Mouse (Mus musculus) C2C12 (cell line): Measurements from ENCODE around the gene Gast. TPM values are rescaled to one million over a fixed set of nuclear protein-coding genes. Genes with fewer than 3 reads are reported as not detected.
"Not testable (repeated sequence)": the region's sequence is repeated elsewhere in the genome, so short reads cannot be mapped to it uniquely, and the experiment has no call there.

Experiments used
- H3K27me3 ChIP-seq: one replicate; pipeline ENCODE4 v1.6.1; 2011; ENCODE audit not compliant: control insufficient read depth, insufficient read depth, insufficient read length
- H3K36me3 ChIP-seq: one replicate; pipeline ENCODE4 v1.6.1; 2011; ENCODE audit not compliant: control insufficient read depth, insufficient read depth
- H3K4me3 ChIP-seq: one replicate; pipeline ENCODE4 v1.5.1; 2011; ENCODE audit warnings: mild to moderate bottlenecking, control low read depth; ENCODE audit not compliant: poor library complexity, insufficient read depth, severe bottlenecking
- H3K79me2 ChIP-seq: one replicate; pipeline ENCODE4 v1.6.1; 2011; ENCODE audit not compliant: control insufficient read depth, insufficient read depth
- H3K79me3 ChIP-seq: one replicate; pipeline ENCODE4 v1.6.1; 2011; ENCODE audit warnings: low read depth, control low read depth
- H3ac ChIP-seq: one replicate; pipeline ENCODE3; 2011; ENCODE audit warnings: low read depth; ENCODE audit not compliant: control insufficient read depth, insufficient read length
- CEBPB ChIP-seq: IDR thresholded peaks from one replicate; pipeline ENCODE4 v1.6.1; 2011; ENCODE audit warnings: low read depth, mild to moderate bottlenecking, control low read depth, moderate library complexity
- CTCF ChIP-seq: IDR thresholded peaks from one replicate; pipeline ENCODE4 v1.5.1; 2011; ENCODE audit not compliant: control insufficient read depth, insufficient read depth, insufficient read length
- FOSL1 ChIP-seq: IDR thresholded peaks from one replicate; pipeline ENCODE4 v1.8.0; 2011; ENCODE audit warnings: mild to moderate bottlenecking, low read length; ENCODE audit not compliant: poor library complexity, insufficient read depth, severe bottlenecking
- MAX ChIP-seq: IDR thresholded peaks from one replicate; pipeline ENCODE4 v1.6.1; 2011; ENCODE audit warnings: mild to moderate bottlenecking, control low read depth
- MYOD1 ChIP-seq: IDR thresholded peaks from one replicate; pipeline ENCODE4 v1.6.1; 2011; ENCODE audit warnings: low read depth; ENCODE audit not compliant: control insufficient read depth, insufficient read length
- MYOG ChIP-seq: IDR thresholded peaks from one replicate; pipeline ENCODE4 v1.6.1; 2011; ENCODE audit not compliant: control insufficient read depth, insufficient read length; ENCODE audit errors: extremely low read depth
- USF1 ChIP-seq: IDR thresholded peaks from one replicate; pipeline ENCODE4 v1.6.1; 2011; ENCODE audit warnings: low read depth, mild to moderate bottlenecking, control low read depth, moderate library complexity
- polyA plus RNA-seq: library from polyadenylated mRNA; unstranded; fragments of >200 nt; fragmentation: generic; extraction: Trizol; gene quantifications from one replicate; pipeline ENCODE4 v1.2.1, GENCODE M21; 2012; ENCODE audit warnings: missing spikeins

The Gast gene
- polyA plus RNA-seq, 1 experiment = not detected

GRCm38 (mm10) chr11:100355972-100356818 is 22.0 kb downstream of the Gast start, which contains the start of gene Hap1:
Hap1 (minus strand) TSS chr11:100356128.
- H3K27me3 ChIP-seq = peaks cover 13% of the 10 kb centered on the region
- TF ChIP-seq FOSL1 (no peak), MAX (no peak), USF1 (no peak), CEBPB (no peak)
- no peaks in the 10 kb centered on the region for H3K36me3 ChIP-seq
- H3K4me3 ChIP-seq = peak within 1 kb of the TSS; percentile 43
- peak within 1 kb of the TSS; percentile 69 for H3ac ChIP-seq
- H3K79me3 ChIP-seq = no peaks in the 10 kb centered on the region
- no peaks in the 10 kb centered on the region for H3K79me2 ChIP-seq

- no peaks in the 10 kb centered on the region for H3K79me3 ChIP-seq
- no peaks in the 10 kb centered on the region for H3K36me3 ChIP-seq
- H3ac ChIP-seq = no peak overlapping the region
- TF ChIP-seq CEBPB (no peak), CTCF (no peak), USF1 (no peak), MYOD1 (no peak), MAX (no peak), FOSL1 (no peak), MYOG (no peak)
- no peaks in the 10 kb centered on the region for H3K79me2 ChIP-seq
- peaks cover 13% of the 10 kb centered on the region for H3K27me3 ChIP-seq
- peak overlapping the region; percentile 43 for H3K4me3 ChIP-seq
These were observed 22.6 kb downstream of the Gast start for GRCm38 (mm10) chr11:100356819-100357211.

- no peaks in the 10 kb centered on the region for H3K79me2 ChIP-seq
- no peak overlapping the region for H3ac ChIP-seq
- no peaks in the 10 kb centered on the region for H3K36me3 ChIP-seq
- TF ChIP-seq USF1 (no peak), MYOD1 (no peak), MYOG (no peak), CTCF (no peak), MAX (no peak), CEBPB (no peak), FOSL1 (no peak)
- H3K4me3 ChIP-seq = no peak overlapping the region
- H3K27me3 ChIP-seq = peaks cover 13% of the 10 kb centered on the region
- no peaks in the 10 kb centered on the region for H3K79me3 ChIP-seq
These were observed 23.2 kb downstream of the Gast start for GRCm38 (mm10) chr11:100357408-100357807.

- no peak for TF ChIP-seq CTCF
- no peak for TF ChIP-seq FOSL1
- TF ChIP-seq MAX = no peak
- TF ChIP-seq CEBPB = no peak
- no peak for TF ChIP-seq USF1
- no peaks in the 10 kb centered on the region for H3K79me3 ChIP-seq
- no peaks in the 10 kb centered on the region for H3K36me3 ChIP-seq
- H3K4me3 ChIP-seq = no peak overlapping the region
- H3K79me2 ChIP-seq = no peaks in the 10 kb centered on the region
- H3K27me3 ChIP-seq = peaks cover 3% of the 10 kb centered on the region
- no peak overlapping the region for H3ac ChIP-seq
These were observed 26.0 kb downstream of the Gast start for GRCm38 (mm10) chr11:100360175-100360574.

- H3K36me3 ChIP-seq, H3K79me3 ChIP-seq, H3ac ChIP-seq, H3K79me2 ChIP-seq, H3K4me3 ChIP-seq, H3K27me3 ChIP-seq: not testable (repeated sequence)
These were observed 26.9 kb downstream of the Gast start for GRCm38 (mm10) chr11:100361059-100361458.

- no peak overlapping the region for H3ac ChIP-seq
- H3K79me3 ChIP-seq = no peaks in the 10 kb centered on the region
- no peak overlapping the region for H3K4me3 ChIP-seq
- H3K79me2 ChIP-seq = no peaks in the 10 kb centered on the region
- no peak for TF ChIP-seq USF1
- peak; percentile 35 for TF ChIP-seq CTCF
- peaks cover 3% of the 10 kb centered on the region for H3K27me3 ChIP-seq
- H3K36me3 ChIP-seq = no peaks in the 10 kb centered on the region
These were observed 28.2 kb downstream of the Gast start for GRCm38 (mm10) chr11:100362209-100362978.
